Mouse (Mus musculus) adrenal gland (tissue): ENCODE data around the gene Rtn4rl1.
"Not testable (repeated sequence)": the region's sequence is repeated elsewhere in the genome, so short reads cannot be mapped to it uniquely, and the experiment has no call there.

Source experiments
- intact Hi-C: fragments of 180-260 bp; cut with DNase I; formaldehyde crosslinking; loops from one replicate; pipeline ENCODE4 v1.15.1; 2025

Rtn4rl1 gene

DNA sequence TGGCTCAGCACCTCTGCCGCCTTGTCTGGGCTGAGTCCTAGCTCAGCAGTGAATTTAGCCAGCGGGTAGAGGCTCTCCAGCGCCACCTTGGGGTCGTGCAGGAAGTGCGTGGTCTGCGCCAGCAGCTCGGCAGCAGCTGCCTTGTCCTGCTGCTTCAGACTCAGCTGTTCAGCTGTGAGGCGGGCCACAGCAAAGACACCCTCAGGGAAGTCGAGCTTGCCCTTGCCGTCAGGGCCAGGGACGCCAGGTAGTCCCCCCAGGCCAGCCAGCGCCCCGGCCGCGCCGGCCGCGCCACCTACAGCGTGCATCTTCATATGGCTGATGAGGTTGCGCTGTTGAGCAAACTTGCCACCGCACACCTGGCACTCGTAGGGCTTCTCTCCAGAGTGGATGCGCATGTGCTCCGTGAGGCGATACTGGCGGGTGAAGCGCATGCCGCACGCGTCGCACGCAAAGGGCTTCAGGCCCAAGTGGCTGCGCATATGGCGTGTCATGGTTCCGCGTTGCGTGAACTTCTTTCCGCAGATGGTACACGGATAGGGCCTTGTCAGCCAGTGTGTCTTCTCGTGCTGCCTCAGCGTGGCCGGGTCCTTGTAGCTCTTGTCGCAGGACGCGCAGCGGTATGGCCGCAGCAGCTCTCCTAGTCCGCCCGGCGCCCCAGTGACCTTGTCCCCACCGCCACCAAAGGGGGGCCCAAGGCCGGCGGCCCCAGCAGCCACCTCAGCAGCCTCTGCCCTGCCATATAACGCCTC is 28.0 kb upstream of the Rtn4rl1 start:
- intact Hi-C loops = loop anchor here (1.0 kb wide), 1 partner anchor 184 kb away; no protein-coding TSS in a partner anchor

DNA sequence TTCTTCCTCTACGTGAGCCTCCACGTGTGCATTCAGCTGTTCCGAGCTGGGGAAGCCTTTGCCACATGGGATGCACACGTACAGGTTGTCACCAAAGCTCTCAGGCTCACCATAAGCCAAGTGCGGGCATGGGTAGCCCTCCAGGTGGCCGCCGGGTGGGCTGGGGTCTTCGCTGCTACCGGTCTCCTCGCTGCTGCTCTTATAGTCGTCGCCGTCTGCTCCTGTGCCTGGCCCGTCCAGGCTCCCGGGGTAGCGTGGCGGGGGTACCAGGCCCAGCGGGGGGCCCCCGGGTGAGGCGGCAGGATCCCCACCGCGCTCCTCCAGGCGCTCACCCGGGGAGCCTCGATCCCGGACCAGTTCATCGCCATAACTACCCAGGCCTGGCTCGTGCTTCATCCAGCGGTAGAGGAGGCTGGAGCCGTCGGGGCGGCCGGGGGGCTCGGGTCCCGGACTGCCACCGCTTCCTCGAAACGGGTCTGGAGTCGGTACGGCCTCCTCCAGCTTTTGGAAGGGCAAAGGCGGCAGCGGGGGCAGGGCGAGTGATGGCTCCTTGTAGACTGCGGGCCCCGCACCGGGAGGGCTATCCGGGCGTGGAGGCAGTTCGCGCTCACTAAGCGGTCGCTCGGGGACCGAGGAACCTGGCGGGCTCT is 27.3 kb upstream of the Rtn4rl1 start:
- intact Hi-C loops = no loop called here

DNA sequence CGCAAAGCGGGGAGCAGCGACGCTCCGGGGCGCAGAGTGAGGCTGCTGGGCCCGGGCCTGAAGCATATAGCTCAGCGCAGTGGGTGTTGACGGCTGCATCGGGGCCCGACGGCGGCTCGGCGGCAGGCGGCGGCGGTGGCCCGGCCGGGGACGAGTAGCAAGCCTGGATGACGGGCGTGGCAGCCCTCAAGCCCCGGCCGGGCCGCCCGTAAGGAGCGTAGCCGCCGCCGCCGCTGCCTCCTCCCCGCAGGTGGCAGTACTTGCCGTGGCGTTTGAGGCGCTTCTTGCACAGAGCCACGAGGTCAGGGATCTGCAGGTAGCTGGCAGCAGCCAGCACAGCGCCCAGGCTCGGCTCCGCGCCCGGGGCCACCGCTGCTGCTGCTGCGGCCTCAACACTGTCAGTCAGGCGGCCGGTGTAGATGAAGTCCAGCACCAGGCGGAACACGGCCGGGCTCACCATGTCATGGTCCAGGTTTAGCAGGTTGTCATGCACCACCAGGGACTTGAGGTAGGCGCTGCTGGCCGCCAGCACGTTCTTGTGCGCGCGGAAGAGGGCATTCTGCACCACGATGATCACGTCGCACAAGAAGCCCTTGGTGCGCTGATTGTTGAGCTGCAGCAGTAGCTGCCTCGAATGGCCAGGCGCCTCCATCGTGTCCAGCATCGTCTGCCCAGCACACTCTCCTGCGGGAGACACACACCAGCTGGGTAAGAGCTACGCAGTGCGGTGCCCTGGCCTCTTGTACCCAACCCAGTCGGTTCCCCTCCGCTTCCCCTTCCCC is 26.5 kb upstream of the Rtn4rl1 start:
- intact Hi-C loops = no loop called here

DNA sequence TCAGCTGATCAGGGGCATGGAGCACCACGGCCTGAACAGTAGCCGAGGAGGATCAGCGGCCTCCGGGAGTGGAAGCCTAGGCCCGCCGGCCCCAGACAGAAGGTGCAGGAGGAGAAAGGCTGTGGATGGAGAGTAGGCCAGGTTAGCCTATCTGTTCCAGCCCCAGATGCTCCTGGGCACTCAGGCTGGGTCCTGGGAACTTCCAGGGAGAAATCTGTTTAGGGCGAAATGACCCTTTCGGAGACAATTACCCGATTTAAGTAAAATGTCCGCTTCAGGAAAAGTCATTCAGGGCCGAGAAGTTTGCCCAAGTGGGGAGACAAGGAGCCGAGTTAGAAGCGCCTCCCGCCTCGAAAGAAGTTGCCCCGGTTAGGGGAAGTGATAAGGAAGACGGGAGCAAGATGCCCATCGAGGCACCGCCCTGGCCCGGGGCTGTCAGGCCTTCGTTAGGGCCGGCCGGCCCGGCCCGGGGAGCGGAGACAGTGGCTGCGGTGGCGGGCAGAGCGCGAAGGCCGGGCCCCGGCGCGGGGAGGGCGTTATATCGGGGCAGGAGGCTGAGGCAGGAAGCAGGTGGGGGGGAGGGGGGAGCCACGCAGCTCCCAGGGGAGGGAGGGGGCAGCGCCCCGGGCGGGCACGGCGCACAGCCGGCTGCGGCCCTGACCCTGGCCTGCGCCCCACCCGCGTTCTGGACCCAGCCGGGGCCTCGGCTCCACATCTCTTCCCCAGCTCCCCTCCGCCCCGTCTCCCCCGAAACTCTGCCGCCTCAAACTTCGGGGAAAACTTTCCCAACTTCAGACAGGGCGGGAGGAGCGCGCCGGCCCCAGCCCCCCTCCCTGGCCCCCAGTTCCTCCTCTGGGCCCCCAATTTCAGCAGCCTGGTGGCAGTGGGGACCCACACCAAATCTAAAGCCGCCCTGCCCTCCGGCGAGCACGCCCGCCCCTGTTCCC is 25.7 kb upstream of the Rtn4rl1 start:
- intact Hi-C loops = no loop called here

DNA sequence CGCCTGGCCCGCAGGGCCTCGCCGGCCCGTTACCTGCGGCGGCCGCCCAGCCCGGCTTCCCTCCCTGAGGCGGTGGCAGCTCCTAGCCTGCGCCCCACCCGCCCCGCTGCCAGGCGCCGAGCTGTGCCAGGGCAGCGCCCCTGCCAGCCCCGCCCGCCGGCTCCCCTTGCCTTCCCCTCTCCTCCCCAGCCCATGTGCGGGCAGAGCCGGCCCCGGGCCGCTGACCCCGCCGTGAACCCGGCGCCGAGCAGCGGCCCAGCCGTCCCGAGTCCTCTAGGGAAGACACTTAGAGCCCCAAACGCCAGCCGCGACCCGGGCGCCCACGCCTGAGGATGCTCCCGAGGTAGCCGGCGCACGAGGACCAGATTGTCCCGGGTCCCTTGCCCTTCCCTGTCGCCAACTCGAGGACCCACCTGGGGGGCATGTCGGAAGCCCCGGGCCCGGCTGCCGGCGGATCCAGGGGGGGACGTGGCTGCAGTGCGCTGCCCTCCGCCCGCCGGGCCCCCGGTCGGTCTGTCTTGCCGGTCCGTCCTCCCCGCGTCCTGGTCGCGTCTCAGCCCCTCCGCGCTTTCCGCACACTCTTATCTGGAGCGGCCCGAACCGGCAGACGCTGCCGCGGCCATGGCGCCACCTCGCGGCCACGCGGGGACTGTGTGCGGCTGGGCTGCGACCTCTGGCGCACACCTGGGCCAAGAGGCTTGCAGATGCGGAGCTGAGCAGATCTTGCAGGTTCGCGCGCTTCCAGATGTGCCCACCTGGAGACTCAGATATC is 24.8 kb upstream of the Rtn4rl1 start:
- intact Hi-C loops = no loop called here

DNA sequence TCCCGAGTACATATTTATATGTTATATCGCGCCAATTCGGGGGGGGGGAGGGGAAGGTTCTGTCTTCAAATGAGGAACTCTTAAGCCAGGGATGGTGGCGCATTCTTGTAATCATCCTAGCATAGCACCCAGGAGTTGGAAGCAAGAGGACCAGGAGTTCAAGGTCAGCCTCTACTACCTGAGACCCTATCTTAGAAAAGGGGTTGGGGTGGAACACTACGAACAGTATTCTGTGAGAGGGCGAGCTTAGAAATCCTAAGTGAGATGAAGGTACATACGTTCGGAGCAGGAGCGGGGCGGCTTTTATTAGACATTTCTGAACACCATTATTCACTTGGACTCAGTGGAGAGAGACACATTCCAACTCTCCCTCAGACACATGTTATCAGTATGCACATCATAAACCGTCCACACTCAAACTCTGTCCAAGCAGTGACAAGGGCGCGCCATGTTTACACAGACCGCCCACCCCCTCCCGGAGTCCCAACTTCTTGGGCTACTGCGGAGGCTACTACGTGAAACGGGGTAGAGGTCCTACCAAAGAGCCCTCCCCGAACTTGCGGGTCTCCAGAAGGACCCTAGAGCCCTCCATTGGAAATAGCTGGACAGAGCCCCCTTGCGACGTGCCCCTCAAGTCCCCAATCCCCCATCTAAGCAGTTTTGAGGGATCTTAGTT is 24.0 kb upstream of the Rtn4rl1 start, which contains the start of gene Hic1:
Gene Hic1, minus strand, starts transcription at position 115 of the 676 bp plus-strand sequence.
- intact Hi-C loops = no loop called here

DNA sequence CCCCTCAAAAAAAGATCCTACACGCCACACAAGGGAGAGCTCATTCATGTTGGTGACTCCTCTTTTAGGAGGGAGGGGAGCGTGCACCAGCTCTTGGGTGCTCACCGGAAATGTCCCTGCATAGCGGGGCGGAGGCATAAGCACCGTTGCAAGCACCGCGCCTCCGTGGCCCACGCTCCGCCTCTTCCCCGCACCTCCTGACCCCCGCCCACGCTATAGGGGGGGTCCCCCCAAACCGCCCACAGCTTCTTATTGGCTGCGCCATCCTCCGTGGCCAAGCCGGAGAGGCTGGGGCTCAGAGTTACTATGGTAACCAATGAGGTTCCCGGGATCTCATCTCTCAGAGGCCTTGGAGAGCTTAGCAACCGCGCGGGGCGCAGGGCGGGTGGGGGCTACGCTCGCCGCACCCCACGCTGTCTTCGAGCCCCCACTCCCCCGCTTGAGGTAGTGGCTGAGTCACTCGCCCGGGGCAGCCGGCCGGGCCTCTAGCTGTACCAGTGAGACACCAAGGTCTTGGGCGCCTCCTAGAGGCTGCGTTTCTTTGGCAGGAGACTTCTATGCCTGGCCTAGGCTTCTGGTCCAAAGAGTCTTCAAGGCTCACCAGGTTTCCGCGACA is 23.3 kb upstream of the Rtn4rl1 start:
- intact Hi-C loops = no loop called here

DNA sequence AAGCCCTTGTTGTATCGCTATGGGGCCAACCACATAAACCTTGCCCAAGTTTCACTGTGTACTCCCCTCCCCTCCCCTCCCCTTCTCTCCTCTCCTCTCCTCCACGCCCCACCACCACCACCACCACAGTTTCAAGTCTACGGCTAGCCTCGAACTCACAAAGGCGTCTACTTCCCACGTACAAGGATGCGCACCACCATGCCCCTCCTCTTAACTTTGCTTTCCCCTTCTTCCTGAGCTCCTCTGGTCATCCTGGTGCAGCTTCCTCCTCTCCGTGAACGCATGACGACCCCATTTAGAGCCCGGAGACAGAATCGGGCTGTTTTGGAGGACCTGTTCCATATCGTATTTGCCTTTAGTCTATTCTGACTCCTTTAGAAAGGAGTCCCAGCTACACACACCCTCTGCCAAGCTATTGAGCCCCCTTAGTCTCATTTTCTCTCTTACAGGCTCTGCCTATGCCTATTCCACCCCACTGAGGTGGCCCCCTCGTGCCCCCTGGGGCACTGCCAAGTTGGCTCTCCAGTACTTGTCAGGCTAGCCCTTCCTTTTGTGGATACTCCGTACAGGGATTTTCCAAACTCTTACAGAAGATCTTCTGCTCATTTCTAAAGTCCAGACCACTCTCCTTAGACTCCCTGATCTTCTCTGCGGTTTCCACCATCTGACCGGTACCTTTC is 22.3 kb upstream of the Rtn4rl1 start:
- intact Hi-C loops = no loop called here

DNA sequence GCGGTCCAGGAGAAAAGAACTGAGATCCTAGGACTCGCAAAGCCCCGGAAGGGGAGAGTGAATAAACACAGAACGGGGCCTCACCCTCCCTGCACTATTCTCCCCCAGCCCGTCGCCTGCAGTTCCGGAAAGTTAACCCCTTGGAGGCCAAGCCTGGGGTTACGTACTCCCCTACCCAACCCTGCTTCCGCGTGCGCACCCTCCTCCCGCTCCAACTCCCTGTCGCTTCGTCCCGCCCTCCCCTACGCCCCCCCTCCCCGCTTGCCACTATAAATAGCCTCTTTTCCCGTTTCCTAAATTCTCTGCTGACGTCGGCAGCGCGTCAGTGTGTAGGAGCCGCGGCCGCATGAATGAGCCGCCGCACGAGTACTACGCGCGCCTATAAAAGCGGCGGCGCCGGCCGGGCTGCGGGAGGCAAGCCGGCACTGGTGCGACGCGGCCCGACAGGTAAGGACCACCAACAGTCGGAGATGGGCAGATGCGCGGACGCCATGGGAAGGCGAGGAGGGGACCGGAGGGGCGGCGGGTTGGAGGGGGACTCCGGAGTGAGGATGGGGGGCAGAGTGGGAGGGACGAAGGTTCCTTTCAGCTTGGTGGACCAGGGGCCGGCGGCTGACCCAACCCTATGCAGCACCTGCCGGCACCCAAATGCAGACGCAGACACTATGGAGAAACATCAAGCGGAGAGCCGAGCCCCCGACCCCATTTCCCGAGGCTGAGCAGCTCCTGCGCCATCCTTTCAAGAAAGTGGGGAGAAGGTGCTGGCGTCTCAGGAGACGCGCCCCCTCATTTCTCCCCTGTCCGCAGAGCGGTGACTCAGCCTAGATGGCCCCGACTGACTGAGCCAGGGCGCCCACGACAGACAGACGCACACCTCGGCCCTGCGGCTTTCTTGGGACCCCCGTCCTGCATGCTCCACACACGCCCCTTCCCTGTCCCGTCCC is 21.2 kb upstream of the Rtn4rl1 start:
- intact Hi-C loops = no loop called here

DNA sequence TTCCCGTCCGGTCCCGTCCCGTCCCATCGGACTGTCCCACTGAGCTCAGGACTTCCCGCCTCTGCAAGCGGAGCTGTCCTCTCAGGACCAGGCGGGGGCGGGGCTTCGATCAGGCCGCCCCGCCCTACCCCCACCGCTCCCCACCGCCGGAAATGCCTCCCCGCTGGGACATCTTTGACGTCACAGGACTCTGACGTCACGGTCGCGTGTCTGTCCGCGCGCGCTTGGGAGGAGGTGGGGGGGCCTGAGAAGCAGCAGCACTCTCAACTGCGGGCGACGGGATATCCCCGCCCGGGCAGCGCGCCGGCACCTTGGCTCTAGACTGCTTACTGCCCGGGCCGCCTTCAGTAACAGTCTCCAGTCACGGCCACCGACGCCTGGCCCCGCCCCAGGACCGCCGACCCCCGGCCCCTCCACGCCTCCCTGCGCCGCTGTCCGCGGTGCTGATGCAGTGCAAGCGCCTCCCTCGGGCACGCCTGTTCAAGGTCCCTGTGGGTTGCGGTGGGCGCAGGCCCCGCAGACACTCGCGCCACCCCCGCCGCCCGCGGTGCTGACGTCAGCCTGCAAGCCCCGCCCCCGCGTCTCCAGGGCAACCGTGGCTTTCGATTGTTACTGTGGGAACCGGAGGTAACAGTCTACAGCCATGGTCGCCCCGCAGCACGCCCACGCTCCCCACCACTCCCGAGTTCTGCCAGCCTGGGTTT is 20.3 kb upstream of the Rtn4rl1 start:
- intact Hi-C loops = no loop called here

DNA sequence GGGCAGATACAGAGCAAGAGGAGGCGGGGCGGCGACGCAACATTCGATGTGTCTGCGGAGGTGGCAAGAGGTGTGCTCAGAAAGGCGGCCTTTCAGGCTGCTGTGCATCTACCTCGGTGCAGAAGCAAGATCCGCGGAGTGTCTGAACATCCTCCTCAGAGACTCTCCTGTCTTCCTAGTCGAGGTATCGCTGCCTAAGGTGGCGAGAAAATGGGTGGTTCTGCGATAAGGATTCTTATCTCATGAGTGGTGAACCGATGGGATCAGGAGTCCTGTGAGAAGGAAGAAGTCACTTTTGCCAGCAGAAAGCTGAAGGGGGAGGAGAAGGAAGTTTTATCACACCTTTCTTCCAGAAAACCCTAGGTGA is 19.8 kb upstream of the Rtn4rl1 start:
- intact Hi-C loops = no loop called here

DNA sequence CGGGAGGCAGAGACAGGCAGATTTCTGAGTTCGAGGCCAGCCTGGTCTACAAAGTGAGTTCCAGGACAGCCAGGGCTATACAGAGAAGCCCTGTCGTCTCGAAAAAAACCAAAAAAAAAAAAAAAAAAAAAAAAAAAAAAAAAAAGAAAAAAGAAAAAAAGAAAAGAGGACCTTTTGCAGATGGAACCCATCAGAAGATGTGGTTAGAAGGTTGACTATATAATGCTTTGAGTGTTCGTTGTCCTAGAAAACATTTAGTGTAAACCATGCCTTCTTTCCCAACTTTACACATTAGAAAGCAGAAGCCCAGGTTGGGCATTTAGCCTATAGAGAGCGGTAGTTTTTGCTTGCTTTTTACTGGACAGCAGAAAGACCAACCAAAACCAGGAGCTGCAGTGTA is 19.0 kb upstream of the Rtn4rl1 start:
- intact Hi-C loops = not testable (repeated sequence)

DNA sequence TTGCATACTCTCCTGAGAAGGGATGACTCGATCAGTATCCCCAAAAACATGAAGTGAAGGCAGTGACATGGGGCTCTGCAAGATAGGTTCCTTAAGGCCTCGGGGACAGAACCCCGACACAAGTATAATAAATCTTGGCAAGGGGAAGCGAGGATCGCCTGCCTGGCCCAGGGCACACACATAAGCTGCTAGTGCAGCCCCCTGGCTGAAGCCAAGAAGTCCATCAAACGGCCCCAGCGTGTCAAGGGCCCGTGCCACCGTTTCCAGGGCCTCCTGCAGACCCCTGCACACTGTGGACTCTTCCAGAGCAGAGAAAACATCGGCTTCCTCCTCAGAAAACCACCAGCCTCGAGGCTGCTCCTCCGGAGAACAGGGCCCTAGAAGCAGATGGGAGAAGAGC is 15.6 kb upstream of the Rtn4rl1 start:
- intact Hi-C loops = no loop called here

DNA sequence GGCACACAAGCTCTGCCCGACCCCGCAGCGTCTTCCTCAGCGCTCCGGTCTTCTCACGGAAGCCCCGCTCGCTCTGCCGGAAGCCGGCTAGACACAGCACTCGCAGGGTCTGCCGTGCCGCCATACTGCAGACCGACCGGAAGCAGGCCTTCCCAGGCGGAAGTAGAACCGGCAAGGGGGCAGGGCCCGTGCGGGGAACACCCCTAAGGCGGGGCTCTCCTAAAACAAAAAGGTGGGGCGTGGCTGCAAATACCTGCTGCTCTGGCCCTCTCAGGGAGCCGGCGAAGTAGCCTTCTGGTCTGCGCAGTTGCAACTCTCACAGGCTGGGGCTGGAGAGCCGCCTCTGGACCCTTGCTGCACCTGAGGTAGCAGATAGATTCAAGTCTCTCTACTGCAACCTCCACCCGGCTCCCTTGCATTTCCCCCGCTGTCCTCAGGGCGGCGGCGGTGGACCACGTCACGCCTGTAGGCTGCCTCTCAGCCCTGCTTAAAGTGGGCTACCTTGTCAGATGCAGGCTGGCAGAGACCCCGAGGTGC is 14.8 kb upstream of the Rtn4rl1 start, which contains the start of gene Ovca2:
Gene Ovca2, minus strand, starts transcription at position 164 of the 537 bp plus-strand sequence.
- intact Hi-C loops = no loop called here

DNA sequence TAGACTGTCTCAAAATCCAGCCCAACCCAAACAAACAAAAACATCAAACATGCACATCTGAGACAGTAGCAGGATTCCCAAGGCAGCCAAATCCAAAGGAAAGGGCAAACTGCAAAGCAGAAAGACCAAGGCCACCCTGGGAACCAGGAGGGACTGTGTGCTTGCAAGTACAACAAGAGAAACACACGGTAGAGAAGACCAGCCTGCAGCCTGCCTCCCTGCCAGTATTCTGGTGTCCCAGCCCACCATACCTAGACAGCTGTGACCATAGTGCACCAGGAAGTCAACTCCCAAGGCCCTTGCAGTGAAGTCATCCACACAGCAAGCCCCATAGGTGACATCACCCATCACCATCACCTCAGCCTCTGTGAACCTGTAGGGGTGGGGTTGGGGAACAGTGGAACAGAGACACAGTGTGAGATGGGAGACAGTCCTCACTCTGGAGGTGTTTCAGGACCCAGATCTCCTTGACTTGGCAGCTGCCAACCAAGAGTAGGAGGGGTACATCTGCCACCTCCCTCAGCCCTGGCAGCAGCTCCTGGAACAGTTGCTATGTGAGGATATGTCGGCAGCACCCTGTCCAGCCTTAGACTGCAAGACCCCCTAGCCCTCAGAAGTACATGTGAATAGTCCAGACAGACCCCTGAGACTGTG is 9.5 kb upstream of the Rtn4rl1 start:
- intact Hi-C loops = loop anchor here (10.0 kb wide), 1 partner anchor 221 kb away; no protein-coding TSS in a partner anchor

DNA sequence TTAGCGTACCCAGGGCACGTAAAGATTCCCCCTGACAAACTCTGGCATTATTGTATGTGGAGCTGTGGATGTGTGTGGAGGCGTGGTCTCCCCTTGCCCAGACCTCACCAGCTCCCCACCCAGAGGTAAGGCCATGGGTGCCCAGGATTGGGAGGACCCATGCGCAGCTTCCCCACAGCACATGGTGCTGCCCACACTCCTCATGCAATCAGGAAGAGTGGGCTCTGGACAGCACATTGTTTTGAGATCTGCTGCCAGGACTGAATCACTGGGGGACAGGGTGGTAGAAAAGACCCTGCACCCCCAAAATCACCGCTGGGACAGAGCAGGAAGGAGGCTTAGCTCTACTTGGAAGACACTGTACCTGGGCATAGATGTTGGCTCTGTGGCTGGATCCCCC is 9.0 kb upstream of the Rtn4rl1 start:
- intact Hi-C loops = loop anchor here (10.0 kb wide), 1 partner anchor 220 kb away; no protein-coding TSS in a partner anchor
